Mouse (Mus musculus): ENCODE results near the gene Rab8b.

Rab8b gene

DNA sequence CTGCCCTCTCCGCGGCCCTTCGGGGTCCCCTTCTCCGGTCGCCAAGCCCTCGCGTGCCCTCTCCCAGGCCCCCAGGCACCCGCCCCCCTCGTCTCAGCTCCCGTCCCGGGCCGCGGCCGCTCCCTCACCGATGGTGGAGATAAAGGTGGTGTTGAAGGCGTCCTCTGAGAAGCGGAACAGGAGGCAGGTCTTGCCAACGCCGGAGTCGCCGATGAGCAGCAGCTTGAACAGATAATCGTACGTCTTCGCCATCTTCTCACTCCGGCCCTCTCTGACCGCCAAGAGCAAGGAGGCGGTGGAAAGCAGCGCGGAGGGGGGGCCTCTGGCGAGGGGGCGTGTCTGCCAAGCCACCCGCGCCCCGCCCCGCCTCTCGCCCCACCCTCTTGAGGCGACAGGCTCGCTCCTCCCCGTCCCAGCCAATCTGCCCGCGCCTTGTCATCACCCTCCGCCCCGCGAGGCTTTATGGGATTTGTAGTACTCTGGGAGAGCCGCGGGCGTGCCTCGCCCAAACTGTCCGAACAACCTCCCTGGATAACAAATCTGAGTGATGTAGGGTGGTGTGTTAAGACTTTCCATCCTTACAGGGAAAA is at the start of gene Rab8b:
Gene Rab8b, minus strand, starts transcription at position 306 of the 590 bp plus-strand sequence.
- DNase-seq: peak; percentile 97 to 99

DNA sequence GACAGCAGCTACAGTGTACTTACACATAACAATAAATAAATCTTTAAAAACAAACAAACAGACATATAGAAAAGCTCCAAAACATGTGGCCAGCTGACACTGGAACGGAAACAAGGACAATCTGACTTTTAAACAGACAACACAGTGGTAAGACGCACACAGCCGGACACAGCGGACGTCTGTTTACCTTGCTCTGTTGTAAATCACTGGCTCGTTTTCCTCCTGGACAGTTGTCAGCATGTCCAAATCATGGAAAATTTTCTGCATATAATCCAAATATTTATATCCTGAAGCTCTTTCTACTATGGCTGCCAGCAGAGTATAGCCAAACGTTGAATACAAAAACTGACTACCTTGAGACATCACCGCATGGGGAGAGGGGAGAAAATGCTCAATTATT is 48.0 kb upstream of the Rab8b start:
- no peak for DNase-seq

DNA sequence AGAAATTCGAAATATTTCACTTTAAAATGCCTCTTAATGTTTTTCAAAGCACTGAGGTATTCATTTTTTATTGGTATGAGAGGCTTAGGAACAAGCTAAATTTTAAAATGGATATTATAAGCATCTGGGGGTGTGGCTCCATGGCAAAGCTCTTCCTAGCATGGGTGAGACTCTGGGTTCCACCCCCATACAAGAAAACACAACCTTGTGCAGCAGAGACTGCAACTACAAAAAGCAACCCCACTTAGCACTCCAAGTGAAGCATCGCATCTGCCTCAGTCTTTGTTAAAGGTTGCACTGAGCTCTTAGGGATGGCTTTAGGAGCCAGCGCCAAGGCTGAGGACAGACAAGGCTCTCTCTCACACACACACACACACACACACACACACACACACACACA is 42.0 kb upstream of the Rab8b start:
- no peak for DNase-seq

DNA sequence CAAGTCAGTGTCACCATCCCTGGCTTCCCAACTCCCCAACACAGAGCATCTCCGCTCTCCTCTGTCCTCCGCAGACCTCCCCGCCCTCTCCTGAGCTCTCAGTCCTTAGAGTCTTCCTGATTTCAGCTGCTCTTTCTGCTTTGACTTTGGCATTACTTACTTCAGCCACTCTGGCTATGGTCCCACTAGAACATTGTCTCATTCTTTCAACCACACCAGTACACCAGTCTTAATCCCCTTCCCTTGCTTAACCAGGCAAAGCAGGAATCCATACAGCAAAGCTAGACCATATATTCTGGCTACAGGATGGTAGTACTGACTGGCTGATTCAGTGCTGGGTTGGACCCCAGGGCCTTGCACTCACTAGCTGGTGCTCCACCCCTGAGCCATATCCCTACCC is 38.0 kb upstream of the Rab8b start:
- DNase-seq: no peak

DNA sequence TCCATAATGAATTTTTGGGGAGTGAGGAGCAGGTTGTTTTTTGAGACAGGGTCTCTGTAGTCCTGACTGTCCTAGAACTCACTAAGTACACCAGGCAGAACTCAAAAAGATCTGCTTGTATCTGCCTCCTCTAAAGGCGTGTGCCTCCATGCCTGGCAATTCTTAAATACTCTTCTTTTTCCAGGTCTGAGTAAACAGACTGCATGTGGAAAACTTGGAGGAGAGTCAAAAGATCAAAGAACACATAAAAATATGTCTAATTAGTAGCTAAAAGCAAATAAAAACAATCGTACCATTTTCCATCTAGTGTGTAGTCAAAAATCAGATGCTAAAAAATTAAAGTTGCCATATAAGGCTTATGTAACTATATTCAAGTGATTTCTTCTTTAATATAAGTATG is 33.4 kb upstream of the Rab8b start:
- no peak for DNase-seq

DNA sequence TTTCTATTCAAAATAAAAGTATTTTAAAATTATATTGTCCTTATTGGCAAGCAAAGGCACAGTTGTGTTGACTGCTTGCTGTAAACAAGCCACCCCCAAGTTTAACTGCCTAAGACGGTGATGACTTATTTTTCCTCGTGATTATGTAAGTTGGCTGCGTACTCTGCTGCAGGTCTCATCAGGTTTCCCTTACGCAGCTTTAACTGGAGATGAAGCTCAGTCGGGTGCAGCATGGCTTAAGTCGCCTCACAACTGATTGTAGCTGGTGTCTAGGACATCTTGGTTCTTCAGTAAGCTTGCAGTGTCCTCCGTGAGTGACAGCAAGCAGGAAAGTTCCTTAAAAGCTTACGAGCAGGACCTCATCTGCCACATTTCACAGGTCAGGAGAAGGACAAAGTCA is 32.8 kb upstream of the Rab8b start:
- DNase-seq: no peak

DNA sequence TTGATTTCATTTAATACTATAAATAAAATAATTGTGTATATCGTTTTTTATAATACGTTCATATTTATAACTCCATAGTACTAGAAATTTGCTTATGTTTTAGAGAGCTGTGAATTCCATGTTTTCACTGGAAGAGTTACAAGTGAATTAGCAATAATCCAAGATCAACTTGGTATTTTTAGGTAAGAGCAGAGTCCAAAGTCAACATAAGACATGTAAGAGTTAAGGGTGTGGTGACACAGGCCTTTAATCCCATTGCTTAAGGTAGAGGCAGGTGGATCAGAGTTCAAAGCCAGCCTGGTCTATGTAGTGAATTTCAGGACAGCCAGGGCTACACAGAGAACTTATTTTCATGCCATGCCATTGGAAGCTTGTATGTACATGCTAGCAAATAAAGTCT is 29.0 kb upstream of the Rab8b start:
- no peak for DNase-seq

DNA sequence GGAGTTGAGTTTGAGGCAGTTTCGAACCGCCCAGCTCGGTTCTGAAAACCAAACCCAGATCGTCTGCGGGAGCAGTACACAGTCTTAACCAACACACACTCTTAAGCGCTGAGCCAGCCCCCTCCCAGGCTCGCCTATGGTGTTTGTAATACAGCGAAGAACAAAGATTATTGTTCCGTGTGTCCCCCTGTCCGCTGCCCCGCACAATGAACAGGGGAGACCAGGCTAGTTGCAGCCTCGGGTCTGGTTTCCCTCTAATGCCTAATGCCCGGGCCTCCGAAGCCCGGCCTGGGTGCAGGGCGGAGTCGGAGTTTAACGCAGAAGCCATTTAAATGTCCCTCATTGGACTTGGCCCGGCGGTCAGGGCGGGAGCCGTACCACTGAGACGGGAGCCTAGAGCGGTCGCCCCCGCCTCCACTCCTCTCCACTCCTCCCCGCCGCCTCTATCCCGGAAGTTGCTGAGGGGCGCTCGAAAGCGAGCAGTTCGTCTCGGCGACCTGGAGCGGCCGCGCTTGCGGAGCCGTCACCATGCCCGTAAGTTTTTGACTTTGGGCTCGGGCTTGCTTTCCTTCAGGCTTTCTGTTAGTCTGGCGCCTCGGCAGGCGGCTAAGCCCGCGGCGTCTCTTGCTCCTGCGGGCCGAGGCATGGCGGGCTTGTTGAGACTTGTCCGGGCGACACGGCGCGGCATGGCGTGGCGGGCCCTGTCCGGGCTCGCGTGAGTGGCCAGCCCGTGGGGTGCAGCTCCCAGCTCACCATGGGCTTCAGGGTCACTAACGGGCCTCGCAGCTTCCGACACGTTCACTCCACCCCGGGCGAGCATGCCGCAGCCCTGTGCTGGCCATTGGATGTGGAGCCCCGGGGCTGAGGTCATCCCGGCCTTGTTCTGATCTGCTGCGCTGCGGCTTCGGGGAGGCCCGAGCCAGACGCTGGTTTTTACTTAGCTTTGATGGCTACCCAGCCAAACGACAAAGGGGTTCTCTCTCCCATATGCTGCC is 26.5 kb upstream of the Rab8b start, which contains the start of gene Rps27l:
Gene Rps27l, plus strand, starts transcription at position 440 of the 995 bp plus-strand sequence.
- peak; percentile 95 for DNase-seq

DNA sequence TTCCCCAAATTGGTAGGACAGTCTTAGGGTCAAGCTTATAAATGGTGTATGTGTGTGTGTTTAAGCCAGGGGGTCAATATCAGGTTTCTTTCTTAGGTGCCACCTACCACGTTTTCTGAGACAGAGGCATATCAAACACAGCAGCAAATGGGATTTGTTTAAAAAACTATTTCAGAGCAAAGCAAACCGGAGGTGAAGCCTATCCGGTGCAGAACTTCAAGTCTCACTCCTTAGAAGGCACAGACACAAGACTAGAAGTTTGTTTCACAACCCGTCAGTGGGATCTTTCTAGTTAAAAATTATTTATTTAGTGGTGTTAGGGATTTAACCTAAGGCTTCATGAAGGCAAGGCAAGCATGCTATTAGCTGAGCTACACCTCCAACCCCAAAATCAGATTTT is 25.7 kb upstream of the Rab8b start:
- no peak for DNase-seq

DNA sequence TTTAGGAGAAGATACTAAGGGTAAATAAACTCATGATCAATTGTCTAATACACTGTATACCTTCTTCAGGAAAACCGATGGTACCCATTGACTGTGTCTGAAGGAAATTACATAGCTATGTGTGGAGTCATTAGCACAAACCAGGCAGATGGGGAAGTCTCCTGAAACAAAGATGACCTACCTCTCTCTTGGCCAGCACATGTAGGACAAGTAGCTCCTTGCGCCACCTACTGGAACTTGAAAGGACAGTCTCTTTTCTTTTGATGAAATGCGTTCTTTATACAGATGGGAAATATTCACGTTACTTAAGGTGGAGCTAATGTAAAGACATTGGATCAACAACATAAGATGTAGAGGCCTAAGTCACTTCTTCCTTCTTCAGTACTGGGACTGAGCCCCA is 19.3 kb upstream of the Rab8b start:
- peak; percentile 65 to 70 for DNase-seq

DNA sequence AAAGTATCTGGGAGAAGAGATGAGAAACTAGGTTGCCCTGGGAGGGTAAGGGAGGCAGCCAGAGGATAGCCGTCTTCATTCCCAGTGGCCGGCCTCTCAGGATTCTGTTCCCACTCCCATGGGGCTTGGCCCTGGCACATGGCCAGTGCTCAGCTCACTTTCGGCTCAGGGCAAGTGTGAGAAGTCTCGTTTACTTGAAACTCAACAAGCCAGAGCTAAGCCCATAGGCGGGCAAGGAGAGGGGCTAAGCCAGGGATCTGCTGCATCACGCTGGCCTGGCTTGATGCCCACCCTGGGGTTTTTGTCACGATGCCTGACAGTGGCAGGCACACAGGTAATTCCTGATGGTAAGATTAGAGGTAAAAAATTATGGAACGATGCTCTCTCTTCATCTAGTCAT is 18.0 kb upstream of the Rab8b start:
- DNase-seq: peak; percentile 33 to 48

DNA sequence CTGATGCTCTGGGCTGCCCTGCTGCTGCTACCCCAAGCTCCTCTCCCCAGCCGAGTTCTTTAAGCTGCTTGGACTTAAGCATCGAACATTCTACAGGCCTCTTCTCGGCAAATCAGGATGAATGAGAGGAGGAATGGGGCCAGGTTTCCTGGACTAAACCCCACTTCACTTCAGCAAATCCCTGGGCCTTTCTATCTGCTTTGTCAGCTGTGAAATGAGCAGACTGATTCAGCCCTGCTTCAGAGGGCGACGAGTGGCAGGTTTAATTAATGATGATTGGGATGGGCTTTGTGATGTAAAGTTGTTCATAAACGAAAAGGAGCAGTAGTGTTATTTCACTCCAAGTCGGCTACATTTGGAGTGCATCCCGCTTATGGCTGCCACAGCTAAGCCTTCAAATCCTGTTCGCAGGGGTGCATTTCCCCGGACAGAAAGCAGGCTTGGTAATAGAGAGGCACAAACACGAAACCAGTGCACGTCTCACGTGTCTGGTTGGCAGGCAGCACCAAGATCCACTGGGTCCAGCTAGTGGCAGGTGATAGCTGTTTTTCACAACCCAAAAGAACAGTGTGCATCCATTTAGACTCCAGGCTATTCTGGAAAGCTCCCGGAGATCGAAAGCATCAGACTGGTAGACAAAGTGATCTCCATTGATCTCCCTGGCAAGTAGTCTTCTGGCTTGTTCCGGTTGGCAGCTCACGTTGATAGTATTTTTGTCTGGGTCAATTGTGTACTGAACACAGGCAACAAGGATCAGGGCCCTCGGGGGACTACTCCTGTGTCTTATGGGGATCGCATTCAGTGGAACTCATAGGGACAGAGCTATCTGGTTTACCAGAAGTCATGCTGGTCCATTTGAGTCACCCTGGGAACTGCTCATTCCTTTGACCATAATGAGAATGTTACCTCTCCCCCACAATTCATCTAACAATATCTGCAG is 14.7 kb upstream of the Rab8b start:
- no peak for DNase-seq

DNA sequence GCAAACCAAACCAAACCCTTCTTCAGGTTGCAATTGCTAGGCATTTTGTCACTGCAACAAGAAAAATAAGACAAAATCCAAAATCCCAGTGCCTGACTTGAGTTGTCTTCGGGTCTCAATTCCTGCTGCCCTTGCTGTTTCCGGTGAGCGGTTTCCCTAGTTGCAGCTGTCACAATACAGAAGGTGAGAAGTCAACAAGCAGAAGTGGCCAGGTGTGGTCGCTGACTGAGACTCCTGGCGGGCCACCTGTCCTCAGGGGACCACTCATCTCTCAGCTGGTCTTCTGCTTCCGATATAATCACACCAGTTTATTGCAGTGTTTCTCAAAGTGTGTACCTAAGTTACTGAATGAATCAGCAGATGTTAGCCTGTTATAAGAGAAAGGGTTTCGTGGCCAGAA is 10.9 kb upstream of the Rab8b start:
- no peak for DNase-seq

DNA sequence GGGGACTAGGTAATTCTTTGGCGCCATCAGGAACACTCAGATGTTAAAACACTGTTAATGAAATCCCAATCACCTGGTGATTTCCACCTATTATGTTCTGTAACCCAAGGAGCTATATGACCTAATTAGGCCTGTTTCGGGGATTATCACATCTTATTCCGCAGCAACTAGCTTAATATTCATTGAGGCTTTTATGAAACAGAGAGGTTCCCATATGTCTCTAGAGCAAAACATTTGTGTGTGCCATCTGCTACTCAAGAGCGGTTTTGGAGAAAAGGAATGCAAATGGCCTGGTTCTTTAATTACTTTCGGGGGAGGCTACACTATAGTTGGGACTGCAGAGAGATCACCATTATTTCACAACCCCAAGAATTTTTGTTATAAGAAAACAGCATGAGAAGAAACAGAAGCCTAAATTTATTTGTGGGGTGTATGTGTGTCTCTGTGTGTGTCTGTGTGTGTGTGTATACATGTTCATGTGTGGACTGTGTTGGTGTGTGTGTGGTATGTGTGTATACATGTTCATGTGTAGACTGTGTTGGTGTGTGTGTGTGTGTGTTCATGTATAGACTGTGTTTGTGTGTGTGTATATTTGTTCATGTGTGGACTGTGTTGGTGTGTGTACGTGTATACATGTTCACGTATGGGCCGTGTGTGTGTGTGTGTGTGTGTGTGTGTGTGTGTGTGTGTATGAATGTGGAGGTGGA is 8.4 kb upstream of the Rab8b start:
- DNase-seq: peak; percentile 54 to 65

DNA sequence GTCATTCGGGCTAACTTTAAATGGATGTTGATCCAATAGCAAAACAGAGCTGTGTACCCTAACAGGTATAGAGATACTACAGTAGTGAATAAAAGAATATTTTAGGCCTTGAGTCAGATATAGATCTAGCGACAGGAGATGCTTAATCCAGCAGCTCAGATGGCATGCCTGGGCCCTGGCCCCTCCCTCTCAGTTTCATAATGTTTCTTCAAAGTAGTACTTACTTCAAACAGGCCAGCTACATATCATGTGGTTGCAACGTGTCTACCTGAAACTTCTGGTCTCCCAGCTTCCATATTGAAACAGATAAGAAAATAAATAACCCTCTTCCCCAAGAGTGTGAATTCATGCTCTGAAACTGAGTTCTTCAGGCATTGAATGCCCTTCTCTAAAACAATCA is 6.4 kb upstream of the Rab8b start:
- no peak for DNase-seq

DNA sequence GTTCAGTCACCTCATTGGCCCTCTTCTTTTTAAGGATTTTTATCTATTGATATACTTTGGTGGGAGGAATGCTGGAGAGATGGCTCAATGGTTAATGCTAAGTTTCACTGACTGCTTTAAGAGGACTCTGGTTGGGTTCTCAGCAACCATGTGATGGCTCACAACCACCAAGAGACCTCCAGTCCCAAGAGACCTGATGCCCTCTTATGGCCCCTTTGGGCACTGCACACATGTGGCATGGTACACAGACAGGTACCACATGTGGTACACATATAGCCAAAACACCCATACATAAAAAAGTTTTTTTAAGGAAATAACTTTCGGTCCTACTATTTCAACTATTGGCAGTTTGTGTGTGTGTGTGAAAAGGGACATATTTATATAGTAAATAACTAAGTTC is 2.6 kb upstream of the Rab8b start:
- no peak for DNase-seq

DNA sequence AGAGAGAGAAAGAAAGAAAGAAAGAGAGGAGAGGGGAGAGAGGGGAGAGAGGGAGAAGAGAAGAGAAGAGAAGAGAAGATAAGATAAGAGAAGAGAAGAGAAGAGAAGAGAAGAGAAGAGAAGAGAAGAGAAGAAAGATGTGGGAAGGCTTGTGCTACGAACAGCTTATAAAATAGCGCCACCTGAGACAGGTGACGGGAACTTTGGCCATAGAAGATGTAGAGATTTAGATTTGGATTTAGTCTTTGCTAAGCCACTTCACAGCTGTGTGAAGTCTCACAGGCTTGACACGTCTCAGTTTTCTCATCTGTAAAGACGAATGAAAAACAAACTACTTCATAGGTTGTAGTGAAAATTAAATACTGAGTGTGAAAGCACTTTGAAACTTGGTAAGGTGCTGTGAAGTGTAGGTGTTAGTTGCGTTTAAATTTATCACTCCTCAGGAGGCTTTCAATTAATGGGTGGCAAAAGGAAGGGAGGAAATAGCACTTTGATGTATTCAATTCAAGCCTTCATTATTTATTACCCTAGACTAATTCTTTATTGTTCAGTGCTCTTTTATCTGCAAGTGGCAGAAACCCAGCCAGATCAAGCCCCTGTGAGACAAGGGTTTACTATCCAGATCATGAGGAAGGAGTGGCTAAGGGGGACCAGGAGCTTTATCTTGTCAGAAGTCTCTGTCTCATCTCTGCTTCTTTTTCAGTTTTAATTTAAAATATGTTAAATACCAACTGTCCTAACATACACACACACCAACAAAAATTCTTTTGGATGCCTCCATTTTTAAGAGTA is 1.2 kb upstream of the Rab8b start:
- DNase-seq: peak in 1 of 2 experiments; percentile 28

DNA sequence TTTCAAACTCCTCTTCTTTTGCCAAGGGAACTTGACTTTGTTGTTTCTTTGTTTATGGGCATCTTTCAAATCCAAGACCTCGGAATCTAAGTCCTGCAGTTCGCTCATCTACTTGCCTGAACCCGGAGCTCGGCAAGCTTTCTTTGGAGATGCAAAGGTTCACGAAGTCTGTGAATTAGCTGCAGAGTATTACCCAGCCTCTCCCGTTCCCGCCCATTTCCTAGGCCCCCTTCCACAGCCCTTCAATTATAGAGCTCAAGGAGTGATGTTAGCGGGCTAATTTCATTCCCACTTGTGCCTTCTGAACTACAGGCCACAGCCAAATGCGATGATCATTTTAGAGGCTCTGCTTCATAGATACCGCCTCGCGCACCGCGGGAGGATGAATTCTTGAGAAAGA is 494 bp upstream of the Rab8b start:
- DNase-seq: peak in 1 of 2 experiments; percentile 24

DNA sequence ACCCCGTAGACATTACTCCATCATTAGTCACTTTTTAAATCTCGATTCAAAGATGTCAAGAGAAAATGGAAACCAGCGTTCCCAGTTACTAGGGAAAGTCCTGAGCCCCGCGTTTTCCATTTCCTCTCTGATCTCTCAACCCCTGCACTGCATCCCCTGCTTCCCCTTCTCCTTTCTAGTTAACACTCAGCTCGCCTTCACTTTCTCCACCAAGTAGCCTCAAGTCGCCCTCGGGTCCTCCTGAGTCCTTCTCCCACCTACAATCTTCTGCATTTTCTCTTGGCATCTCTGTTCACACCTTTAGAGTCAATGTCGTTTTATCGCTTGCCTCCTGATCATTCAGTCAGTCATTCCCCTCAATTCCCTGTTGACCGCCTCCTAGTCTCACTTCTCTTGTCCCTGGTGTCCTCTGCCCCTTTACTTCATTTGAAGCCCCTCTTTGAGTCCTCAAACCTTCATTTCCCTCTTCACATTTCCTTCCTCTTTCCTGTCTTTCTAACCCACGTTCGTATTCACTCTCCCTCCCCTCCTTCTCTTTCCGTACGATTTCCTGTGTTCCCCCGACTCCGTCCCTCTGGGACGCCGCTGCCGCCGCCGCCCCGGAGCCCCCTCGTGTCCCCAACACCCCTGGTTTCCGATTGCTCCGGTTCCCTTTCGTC is 686 bp downstream of the Rab8b start:
- no peak for DNase-seq

DNA sequence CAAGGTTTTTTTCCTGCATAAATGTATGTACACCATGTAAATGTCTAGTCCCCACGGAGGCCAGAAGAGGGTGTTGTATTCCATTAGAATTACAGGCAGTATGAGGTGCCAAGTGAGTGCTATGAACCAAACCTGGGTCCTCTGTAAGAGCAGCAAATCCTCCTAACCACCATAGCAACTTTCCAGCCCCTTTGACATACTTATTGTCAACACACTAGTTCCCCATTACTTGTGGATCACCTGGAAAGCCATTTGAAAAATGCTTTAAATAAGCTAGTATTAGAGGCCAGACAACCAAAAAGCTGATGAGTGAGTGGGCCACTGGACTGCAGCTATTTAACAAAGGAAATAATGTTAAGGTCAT is 1.6 kb downstream of the Rab8b start:
- no peak for DNase-seq
